Mouse (Mus musculus) small intestine, adult 2 months (tissue): ENCODE data around the gene Srf. TPM values are rescaled to one million over a fixed set of nuclear protein-coding genes. Genes with fewer than 3 reads are reported as not detected.
A peak's percentile ranks its signal among the peaks of the same experiment; 100 is the strongest.

Experiments
- H3K27ac ChIP-seq: fragments of 200-500 bp; 2 replicates; pipeline ENCODE4 v1.5.1; 2012; ENCODE audit warnings: low read depth, low read length, control low read depth, inconsistent platforms; ENCODE audit not compliant: insufficient read depth
- H3K27me3 ChIP-seq: fragments of 200-500 bp; 2 replicates; pipeline ENCODE4 v1.6.1; 2012; ENCODE audit warnings: mild to moderate bottlenecking, moderate library complexity, low read length, inconsistent platforms; ENCODE audit not compliant: control insufficient read depth, insufficient read depth
- H3K36me3 ChIP-seq: fragments of 200-500 bp; 2 replicates; pipeline ENCODE4 v1.6.1; 2012; ENCODE audit warnings: mild to moderate bottlenecking, low read length, control low read depth, inconsistent platforms; ENCODE audit not compliant: control insufficient read depth, insufficient read depth
- H3K4me1 ChIP-seq: fragments of 200-500 bp; 2 replicates; pipeline ENCODE4 v1.6.1; 2012; ENCODE audit warnings: low read length, inconsistent platforms, mixed read lengths; ENCODE audit not compliant: control insufficient read depth, insufficient read depth, insufficient read length
- H3K4me3 ChIP-seq: fragments of 200-500 bp; 2 replicates; pipeline ENCODE4 v1.5.1; 2012; ENCODE audit warnings: low read depth, mild to moderate bottlenecking, control low read depth, inconsistent platforms, low read length, moderate library complexity
- CTCF ChIP-seq: fragments of 200-500 bp; IDR thresholded peaks from 2 replicates; pipeline ENCODE4 v1.5.1; 2012; ENCODE audit warnings: low read depth, mild to moderate bottlenecking, control low read depth, inconsistent platforms, low read length, moderate library complexity, mixed read lengths; ENCODE audit not compliant: insufficient replicate concordance, insufficient read length; ENCODE audit errors: extremely low read depth
- POLR2A ChIP-seq: fragments of 200-500 bp; IDR thresholded peaks from 2 replicates; pipeline ENCODE4 v1.6.1; 2012; ENCODE audit warnings: low read depth, mild to moderate bottlenecking, control low read depth, inconsistent platforms, low read length, moderate library complexity
- WGBS: fragments of 180-500 bp; shearing (Covaris S2); methylation state at CpG from one replicate; pipeline ENCODE4 v1.1.7; 2018; 5-methylcytosine and 5-hydroxymethylcytosine counted together
- polyA plus RNA-seq: library from polyadenylated mRNA; depleted of rRNA; stranded (reverse); fragments of >200 nt; gene quantifications from 2 replicates; pipeline ENCODE4 v1.2.3, GENCODE M21; 2012; rRNA removed

Srf gene
- polyA plus RNA-seq, 1 experiment: 183 TPM

- no peak for TF ChIP-seq CTCF
- no peak for TF ChIP-seq POLR2A
- no peak overlapping the region for H3K27ac ChIP-seq
- H3K27me3 ChIP-seq: 0 out of 2 replicates have a peak, but pooled peaks cover 4% of the 10 kb centered on the region
- no peaks in the 10 kb centered on the region for H3K36me3 ChIP-seq
- no peak overlapping the region for H3K4me3 ChIP-seq
- 68% methylated on average over 10 of the region's 10 CpGs for WGBS
- H3K4me1 ChIP-seq: no peaks in the 10 kb centered on the region
Observed at GRCm38 (mm10) chr17:46519971-46520370, 36.0 kb downstream of the Srf start.

- H3K27me3 ChIP-seq: no peaks in the 10 kb centered on the region
- no peaks in the 10 kb centered on the region for H3K36me3 ChIP-seq
- whole genome bisulfite sequencing: 51% methylated on average over 2 of the region's 2 CpGs
- H3K4me1 ChIP-seq: no peaks in the 10 kb centered on the region
- TF ChIP-seq POLR2A (no peak), CTCF (no peak)
- no peak overlapping the region for H3K27ac ChIP-seq
- no peak overlapping the region for H3K4me3 ChIP-seq
Observed at GRCm38 (mm10) chr17:46513329-46513728, 42.6 kb downstream of the Srf start.

GRCm38 (mm10) chr17:46511059-46511710, 44.8 kb downstream of the Srf start:
- Histone ChIP-seq H3K36me3 (no peaks in the 10 kb centered on the region), H3K4me3 (no peak overlapping the region)
- WGBS: 60% methylated on average over 11 of the region's 11 CpGs

GRCm38 (mm10) chr17:46505617-46506016, 50.4 kb downstream of the Srf start:
- H3K27me3 ChIP-seq: no peaks in the 10 kb centered on the region

More at GRCm38 (mm10) chr17:46511059-46511710, 44.8 kb downstream of the Srf start:
- no peaks in the 10 kb centered on the region for H3K27me3 ChIP-seq
- H3K27ac ChIP-seq: no peak overlapping the region
- no peak for TF ChIP-seq POLR2A
- peak; percentile 47; the same call in 1 of the 2 replicates for TF ChIP-seq CTCF
- H3K4me1 ChIP-seq: no peaks in the 10 kb centered on the region

GRCm38 (mm10) chr17:46503847-46504638, 51.9 kb downstream of the Srf start:
- H3K27ac ChIP-seq: no peak overlapping the region
- WGBS: 80% methylated on average over 14 of the region's 14 CpGs
- no peak for TF ChIP-seq CTCF
- no peak for TF ChIP-seq POLR2A
- H3K27me3 ChIP-seq: no peaks in the 10 kb centered on the region
- no peaks in the 10 kb centered on the region for H3K36me3 ChIP-seq
- H3K4me1 ChIP-seq: no peaks in the 10 kb centered on the region
- H3K4me3 ChIP-seq: no peak overlapping the region

More at GRCm38 (mm10) chr17:46505617-46506016, 50.4 kb downstream of the Srf start:
- H3K4me1 ChIP-seq: no peaks in the 10 kb centered on the region
- TF ChIP-seq POLR2A: no peak
- no peak for TF ChIP-seq CTCF
- no peak overlapping the region for H3K27ac ChIP-seq
- WGBS: 85% methylated on average over 3 of the region's 3 CpGs
- H3K4me3 ChIP-seq: no peak overlapping the region
- H3K36me3 ChIP-seq: no peaks in the 10 kb centered on the region

GRCm38 (mm10) chr17:46502775-46503174, 53.2 kb downstream of the Srf start:
- no peak for TF ChIP-seq POLR2A
- TF ChIP-seq CTCF: no peak
- Histone ChIP-seq H3K27ac (no peak overlapping the region), H3K27me3 (no peaks in the 10 kb centered on the region), H3K4me1 (peaks cover 1% of the 10 kb centered on the region; the same call in 1 of the 2 replicates), H3K36me3 (no peaks in the 10 kb centered on the region), H3K4me3 (no peak overlapping the region)
- WGBS: 82% methylated on average over 2 of the region's 2 CpGs

Other genes starting within 250 kb of the Srf start
- gene Abcc10, start 227.8 kb downstream of the Srf start, polyA plus RNA-seq: 28.7 and 37.5 TPM in 2 replicates
- gene Zfp318, start 172.4 kb downstream of the Srf start, polyA plus RNA-seq: 1.9 and 5.8 TPM in 2 replicates
- not detected in 2 replicates for gene Crip3, start 127.2 kb downstream of the Srf start, polyA plus RNA-seq
- gene Slc22a7, start 117.7 kb downstream of the Srf start, polyA plus RNA-seq: not detected in 2 replicates
- gene Ttbk1, start 68.5 kb downstream of the Srf start, polyA plus RNA-seq: 0.20 and 0.25 TPM in 2 replicates
- 3.3 and 6.3 TPM in 2 replicates for gene Dnph1, start 59.5 kb downstream of the Srf start, polyA plus RNA-seq
- 5.0 and 5.8 TPM in 2 replicates for gene Cul9, start 9.8 kb downstream of the Srf start, polyA plus RNA-seq
- gene Ptk7, start 73.3 kb upstream of the Srf start, polyA plus RNA-seq: 6.6 and 6.8 TPM in 2 replicates
- 103 and 213 TPM in 2 replicates for gene Klc4, start 89.8 kb upstream of the Srf start, polyA plus RNA-seq
- 47.6 and 82.8 TPM in 2 replicates for gene Mrpl2, start 90.1 kb upstream of the Srf start, polyA plus RNA-seq
- gene Cul7, start 94.2 kb upstream of the Srf start, polyA plus RNA-seq: 7.6 and 12.1 TPM in 2 replicates
- gene Rrp36, start 118.2 kb upstream of the Srf start, polyA plus RNA-seq: 30.8 and 47.4 TPM in 2 replicates
- gene Mea1, start 122.6 kb upstream of the Srf start, polyA plus RNA-seq: 38.9 and 52.7 TPM in 2 replicates
- 48.3 and 99.3 TPM in 2 replicates for gene Klhdc3, start 124.7 kb upstream of the Srf start, polyA plus RNA-seq
- 32.4 and 150 TPM in 2 replicates for gene Ppp2r5d, start 148.9 kb upstream of the Srf start, polyA plus RNA-seq
- 40.1 and 74.9 TPM in 2 replicates for gene Pex6, start 155.3 kb upstream of the Srf start, polyA plus RNA-seq
- gene Gnmt, start 173.0 kb upstream of the Srf start, polyA plus RNA-seq: 1.5 and 34.6 TPM in 2 replicates
- gene Cnpy3, start 196.0 kb upstream of the Srf start, polyA plus RNA-seq: 14.3 and 23.7 TPM in 2 replicates
- gene Ptcra, start 207.5 kb upstream of the Srf start, polyA plus RNA-seq: not detected in 2 replicates
- 107 and 109 TPM in 2 replicates for gene 2310039H08Rik, start 216.5 kb upstream of the Srf start, polyA plus RNA-seq
- gene Rpl7l1, start 226.5 kb upstream of the Srf start, polyA plus RNA-seq: 5.4 and 7.4 TPM in 2 replicates